Mouse (Mus musculus) liver, adult 2 months (tissue): ENCODE data around the gene Kat6b. TPM values are rescaled to one million over a fixed set of nuclear protein-coding genes. Genes with fewer than 3 reads are reported as not detected.

ENCODE experiments used
- DNase-seq: peaks from one replicate; pipeline ENCODE4 v3.0.0-alpha.2; 2011; ENCODE audit warnings: low read depth, low spot score; ENCODE audit errors: extremely low read depth
- H3K27ac ChIP-seq: fragments of 200-500 bp; replicated peaks from 2 replicates; pipeline ENCODE4 v1.5.1; 2012; ENCODE audit warnings: low read depth, mild to moderate bottlenecking, control low read depth, inconsistent platforms, low read length; ENCODE audit not compliant: insufficient read depth
- H3K27me3 ChIP-seq: fragments of 200-500 bp; 2 replicates; pipeline ENCODE4 v1.6.1; 2012; ENCODE audit warnings: mild to moderate bottlenecking, moderate library complexity, low read length, inconsistent platforms; ENCODE audit not compliant: control insufficient read depth, insufficient read depth
- H3K36me3 ChIP-seq: fragments of 200-500 bp; 2 replicates; pipeline ENCODE4 v1.6.1; 2012; ENCODE audit warnings: low read length, inconsistent platforms; ENCODE audit not compliant: control insufficient read depth, insufficient read depth
- H3K4me1 ChIP-seq: fragments of 200-500 bp; 2 replicates; pipeline ENCODE4 v1.6.1; 2011; ENCODE audit warnings: low read length; ENCODE audit not compliant: control insufficient read depth, insufficient read depth
- H3K4me3 ChIP-seq: fragments of 200-500 bp; 2 replicates; pipeline ENCODE4 v1.5.1; 2011; ENCODE audit warnings: low read depth, mild to moderate bottlenecking, control low read depth, low read length, moderate library complexity; ENCODE audit not compliant: insufficient read depth
- H3K79me2 ChIP-seq: fragments of 200-500 bp; 2 replicates; pipeline ENCODE4 v1.6.1; 2012; ENCODE audit warnings: inconsistent platforms, mild to moderate bottlenecking, low read length, moderate library complexity; ENCODE audit not compliant: control insufficient read depth, insufficient read depth
- H3K9ac ChIP-seq: fragments of 200-500 bp; 2 replicates; pipeline ENCODE4 v1.6.1; 2012; ENCODE audit warnings: low read depth, mild to moderate bottlenecking, control low read depth, inconsistent platforms, low read length
- CTCF ChIP-seq: fragments of 200-500 bp; IDR thresholded peaks from 2 replicates; pipeline ENCODE4 v1.5.1; 2011; ENCODE audit warnings: low read depth, low read length, control low read depth
- POLR2A ChIP-seq: fragments of 200-500 bp; IDR thresholded peaks from 2 replicates; pipeline ENCODE4 v1.6.1; 2011; ENCODE audit warnings: low read length, control low read depth; ENCODE audit not compliant: insufficient read depth; ENCODE audit errors: extremely low read depth
- WGBS: fragments of 180-500 bp; shearing (Covaris S2); methylation state at CpG from one replicate; pipeline ENCODE4 v1.1.7; 2018; 5-methylcytosine and 5-hydroxymethylcytosine counted together
- polyA plus RNA-seq: library from polyadenylated mRNA; depleted of rRNA; stranded (reverse); fragments of >200 nt; gene quantifications from 2 replicates; pipeline ENCODE4 v1.2.3, GENCODE M21; 2012
- total RNA-seq: library from RNA; depleted of rRNA; stranded (reverse); fragments of >200 nt; gene quantifications from 2 replicates; pipeline ENCODE4 v1.2.3, GENCODE M21; 2014

Gene Kat6b
- total and polyA plus RNA-seq, 2 experiments: 3.2 to 5.3 TPM

GRCm38 (mm10) chr14:21686376-21687279, 205.4 kb downstream of the Kat6b start:
- Histone ChIP-seq H3K27me3 (peaks cover 14% of the 10 kb centered on the region; the same call in 1 of the 2 replicates), H3K4me1 (no peaks in the 10 kb centered on the region), H3K27ac (no peak overlapping the region), H3K79me2 (no peaks in the 10 kb centered on the region), H3K4me3 (no peak overlapping the region), H3K9ac (no peak overlapping the region), H3K36me3 (no peaks in the 10 kb centered on the region)
- 16% methylated on average over 49 of the region's 49 CpGs for WGBS
- no peak for DNase-seq
- TF ChIP-seq POLR2A (no peak), CTCF (no peak)

GRCm38 (mm10) chr14:21691070-21691469, 209.8 kb downstream of the Kat6b start:
- 77% methylated on average over 3 of the region's 3 CpGs for WGBS
- Histone ChIP-seq H3K9ac (no peak overlapping the region), H3K4me3 (no peak overlapping the region), H3K79me2 (no peaks in the 10 kb centered on the region), H3K27me3 (peaks cover 9% of the 10 kb centered on the region; the same call in 1 of the 2 replicates), H3K4me1 (no peaks in the 10 kb centered on the region), H3K36me3 (no peaks in the 10 kb centered on the region), H3K27ac (no peak overlapping the region)
- no peak for DNase-seq
- no peak for TF ChIP-seq POLR2A
- TF ChIP-seq CTCF: no peak

- DNase-seq: no peak
- no peak overlapping the region for H3K4me3 ChIP-seq
- no peak overlapping the region for H3K27ac ChIP-seq
- WGBS: 66% methylated on average over 6 of the region's 6 CpGs
- H3K27me3 ChIP-seq: no peaks in the 10 kb centered on the region
- no peaks in the 10 kb centered on the region for H3K36me3 ChIP-seq
- H3K79me2 ChIP-seq: no peaks in the 10 kb centered on the region
- TF ChIP-seq CTCF: no peak
- TF ChIP-seq POLR2A: no peak
- no peaks in the 10 kb centered on the region for H3K4me1 ChIP-seq
- H3K9ac ChIP-seq: no peak overlapping the region
Measured at GRCm38 (mm10) chr14:21695020-21695419, 213.8 kb downstream of the Kat6b start.

- Histone ChIP-seq H3K79me2 (no peaks in the 10 kb centered on the region), H3K4me3 (no peak overlapping the region), H3K36me3 (no peaks in the 10 kb centered on the region), H3K27me3 (no peaks in the 10 kb centered on the region), H3K9ac (no peak overlapping the region), H3K4me1 (no peaks in the 10 kb centered on the region), H3K27ac (no peak overlapping the region)
- WGBS: 90% methylated on average over 7 of the region's 7 CpGs
- no peak for TF ChIP-seq POLR2A
- no peak for TF ChIP-seq CTCF
- no peak for DNase-seq
Measured at GRCm38 (mm10) chr14:21696186-21696830, 215.1 kb downstream of the Kat6b start.

- Histone ChIP-seq H3K27ac (no peak overlapping the region), H3K9ac (no peak overlapping the region), H3K27me3 (no peaks in the 10 kb centered on the region), H3K4me3 (no peak overlapping the region), H3K36me3 (no peaks in the 10 kb centered on the region), H3K4me1 (no peaks in the 10 kb centered on the region), H3K79me2 (no peaks in the 10 kb centered on the region)
- WGBS: 89% methylated on average over 8 of the region's 8 CpGs
- no peak for DNase-seq
- TF ChIP-seq CTCF (no peak), POLR2A (no peak)
Measured at GRCm38 (mm10) chr14:21702691-21703090, 221.5 kb downstream of the Kat6b start.
